17 mouse cellular contexts compared by ENCODE assay signal in genomic region chr7:84337768-84338167, GRCm38 (mm10).
DNase-seq lines count a peak whose midpoint lies in the region; ATAC-seq and TF ChIP-seq lines count a peak whose summit lies in the region.
"Had no signal": no experiment of that assay in that cellular context is flagged by ENCODE, and none has a peak within 500 bp of the region (broad histone marks: within the 10 kb centered on the region; RNA-seq: fewer than 3 reads in every experiment).

No protein-coding gene starts in this region.

- H3K4me2 ChIP-seq in heart, postnatal 0 days (ENCODE audit: low read depth, low read length): no peak overlapping the region
- no peak overlapping the region for H3K4me2 ChIP-seq in liver, embryonic 12.5 days
- H3K4me2 ChIP-seq: embryonic facial prominence, embryonic 12.5 days; lung, embryonic 14.5 days; neural tube, embryonic 13.5 days had no signal

- DNase-seq in testis, postnatal 14 days (ENCODE audit: low spot score): peak; percentile 15
- no peak for DNase-seq in testis, postnatal 10 days (ENCODE audit: low spot score)
- DNase-seq in gastrocnemius, postnatal 14 days: peak; percentile 70
- no peak for DNase-seq in heart, postnatal 0 days (ENCODE audit: low spot score)
- no peak for DNase-seq in right cerebral cortex, postnatal 25 days
- DNase-seq: cerebellum, adult 11-12 months; cerebellum, postnatal 36 days; lung, embryonic 14.5 days; right cerebral cortex, postnatal 4 days; thymus, adult 2 months had no signal

- intact Hi-C loops in gastrocnemius, postnatal 14 days (cut with DNase I; ENCODE audit: low total_unique reads): no loop called here

- TF ChIP-seq EP300 in heart, postnatal 0 days (IDR thresholded peaks at IDR 0.05; ENCODE audit: low read depth): no peak

- H3K9ac ChIP-seq in heart, postnatal 0 days (replicated peaks; ENCODE audit: low read depth, low read length): no peak overlapping the region
- H3K9ac ChIP-seq in liver, embryonic 12.5 days: no peak overlapping the region
- H3K9ac ChIP-seq: embryonic facial prominence, embryonic 12.5 days; lung, embryonic 14.5 days; neural tube, embryonic 13.5 days had no signal

- no peaks in the 10 kb centered on the region for H3K36me3 ChIP-seq in heart, postnatal 0 days (replicated peaks; ENCODE audit: control insufficient read depth, insufficient read depth, low read length)
- no peaks in the 10 kb centered on the region for H3K36me3 ChIP-seq in liver, embryonic 12.5 days

- H3K9me3 ChIP-seq in heart, postnatal 0 days (replicated peaks; ENCODE audit: control insufficient read depth, low read length): no peaks in the 10 kb centered on the region
- no peaks in the 10 kb centered on the region for H3K9me3 ChIP-seq in liver, embryonic 12.5 days (replicated peaks)
- H3K9me3 ChIP-seq: embryonic facial prominence, embryonic 12.5 days; forebrain, embryonic 10.5 days; neural tube, embryonic 13.5 days had no signal

- no peak for TF ChIP-seq CTCF in heart, postnatal 0 days (IDR thresholded peaks at IDR 0.05; ENCODE audit: low read depth)

- H3K4me3 ChIP-seq in heart, postnatal 0 days (ENCODE audit: low read depth, low read length): no peak overlapping the region
- H3K4me3 ChIP-seq in liver, embryonic 12.5 days: no peak overlapping the region
- H3K4me3 ChIP-seq: embryonic facial prominence, embryonic 12.5 days; forebrain, embryonic 10.5 days; layer of hippocampus, adult 2 months; neural tube, embryonic 13.5 days had no signal

- peaks cover 45% of the 10 kb centered on the region for H3K4me1 ChIP-seq in heart, postnatal 0 days (ENCODE audit: control insufficient read depth, insufficient read depth)
- H3K4me1 ChIP-seq in liver, embryonic 12.5 days: no peaks in the 10 kb centered on the region

- H3K27ac ChIP-seq in heart, postnatal 0 days (ENCODE audit: low read depth): peak overlapping the region; percentile 45
- no peak overlapping the region for H3K27ac ChIP-seq in liver, embryonic 12.5 days
- H3K27ac ChIP-seq: embryonic facial prominence, embryonic 12.5 days; forebrain, embryonic 10.5 days; layer of hippocampus, adult 2 months; neural tube, embryonic 13.5 days had no signal

- no peaks in the 10 kb centered on the region for H3K27me3 ChIP-seq in heart, postnatal 0 days (ENCODE audit: control insufficient read depth, insufficient read depth, low read length)
- no peaks in the 10 kb centered on the region for H3K27me3 ChIP-seq in liver, embryonic 12.5 days (replicated peaks)
- H3K27me3 ChIP-seq: embryonic facial prominence, embryonic 12.5 days; neural tube, embryonic 13.5 days had no signal

- 0 out of 2 replicates have a peak, but pooled peaks have one; percentile 7 for ATAC-seq in heart, postnatal 0 days (ENCODE audit: insufficient read depth, low read depth)
- no peak for ATAC-seq in erythroid progenitor cell, adult 5-6 weeks (replicated peaks; ENCODE audit: low FRiP score, poor library complexity, severe bottlenecking)
- ATAC-seq in liver, embryonic 12.5 days: no peak
- ATAC-seq: inflammation-experienced regulatory T-cells, adult 6 months had no signal

- 33% methylated on average over 4 of the region's 4 CpGs for WGBS in heart, postnatal 0 days
- 80% methylated on average over 4 of the region's 4 CpGs for WGBS in liver, embryonic 12.5 days (ENCODE audit: insufficient replicate concordance)

Comparison
In these comparisons a context has a peak if more than half of its experiments do, and no peak if none do; other contexts are left out.
1. DNase-seq: peak in testis, postnatal 14 days (single experiment) and gastrocnemius, postnatal 14 days (single experiment); none in testis, postnatal 10 days (single experiment), heart, postnatal 0 days (single experiment) and right cerebral cortex, postnatal 25 days (single experiment).